Mouse (Mus musculus): ENCODE data around the gene Plekhg3.

- TF ChIP-seq POLR2AphosphoS2 (IDR thresholded peaks at IDR 0.05; ENCODE audit: insufficient read length, low read depth) (no peak), POLR2A (IDR thresholded peaks at IDR 0.05; ENCODE audit: insufficient read length, low read depth) (no peak), TCF12 (IDR thresholded peaks at IDR 0.05; ENCODE audit: insufficient read depth, poor library complexity, severe bottlenecking) (no peak), MYOD1 (IDR thresholded peaks at IDR 0.05; ENCODE audit: control insufficient read depth in 1 of 3, insufficient read length in 2 of 3, low read depth in 2 of 3) (no peak), USF1 (IDR thresholded peaks at IDR 0.05; ENCODE audit: low read depth) (no peak)
Observed at GRCm38 (mm10) chr12:76572261-76573251, 41.9 kb downstream of the Plekhg3 start.
